Mouse (Mus musculus): ENCODE results near the gene Grik4.

Gene Grik4

DNA sequence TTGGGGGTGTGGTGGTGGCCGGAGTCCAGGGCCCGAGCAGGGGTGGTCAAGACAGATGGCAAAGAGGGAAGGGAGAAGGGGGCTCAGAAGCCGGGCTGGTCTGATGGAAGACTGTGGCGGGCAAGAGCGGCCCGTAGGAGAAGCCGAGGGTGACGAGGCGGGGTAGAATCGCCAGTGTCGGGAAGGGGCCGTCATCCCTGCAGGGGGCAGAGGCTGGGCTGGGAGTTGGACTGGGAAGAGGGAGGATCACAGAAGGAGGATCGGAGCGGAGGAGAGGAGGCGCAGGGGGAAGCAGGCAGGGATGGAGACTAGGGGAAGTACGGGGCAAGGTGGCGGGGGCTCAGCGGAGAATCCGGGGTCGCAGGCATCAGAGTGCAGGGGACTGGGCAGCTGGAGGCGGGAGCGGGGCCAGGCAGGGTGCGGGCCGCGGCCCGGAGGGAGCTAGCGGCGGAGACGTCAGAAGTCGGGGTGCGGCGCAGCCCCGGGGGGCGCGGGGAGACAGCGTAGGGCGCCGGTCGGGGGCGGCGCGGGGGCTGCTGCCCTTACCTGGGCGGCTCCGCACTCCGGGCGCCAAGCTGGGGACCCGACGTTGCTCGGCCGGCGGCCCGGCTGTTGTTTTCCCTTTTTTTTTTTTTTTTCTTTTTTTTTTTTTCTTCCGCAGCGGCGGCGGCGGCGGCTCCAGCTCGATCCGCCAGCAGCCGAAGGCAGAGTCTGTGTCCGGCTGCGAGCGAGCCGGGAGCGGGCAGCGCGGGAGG, at the start of gene Grik4:
Gene Grik4, minus strand, starts transcription at position 713 of the 755 bp plus-strand sequence.
- TF ChIP-seq GATA4 (IDR thresholded peaks at IDR 0.05; ENCODE audit: insufficient replicate concordance, low read length): no peak

DNA sequence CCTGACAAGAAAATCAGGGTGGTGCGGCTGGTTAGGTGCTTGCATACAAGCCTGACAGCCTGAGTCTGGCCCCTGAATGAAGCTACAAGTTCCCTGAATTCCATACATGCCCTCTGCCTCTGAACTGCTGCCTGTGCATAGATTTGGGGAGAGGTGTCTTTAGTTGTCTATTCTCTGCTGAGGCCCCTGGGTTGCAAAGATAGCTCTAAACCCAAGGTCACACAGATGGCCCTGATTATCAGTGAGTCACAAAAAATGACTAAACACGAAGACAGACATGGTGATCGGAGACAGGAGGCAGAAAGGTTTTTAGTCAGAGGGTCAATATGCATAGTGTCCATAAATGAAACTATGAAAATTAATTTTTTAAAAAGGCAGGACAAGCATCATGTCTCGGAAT, 49.4 kb upstream of the Grik4 start:
- TF ChIP-seq GATA4 (IDR thresholded peaks at IDR 0.05; ENCODE audit: insufficient replicate concordance, low read length): no peak

DNA sequence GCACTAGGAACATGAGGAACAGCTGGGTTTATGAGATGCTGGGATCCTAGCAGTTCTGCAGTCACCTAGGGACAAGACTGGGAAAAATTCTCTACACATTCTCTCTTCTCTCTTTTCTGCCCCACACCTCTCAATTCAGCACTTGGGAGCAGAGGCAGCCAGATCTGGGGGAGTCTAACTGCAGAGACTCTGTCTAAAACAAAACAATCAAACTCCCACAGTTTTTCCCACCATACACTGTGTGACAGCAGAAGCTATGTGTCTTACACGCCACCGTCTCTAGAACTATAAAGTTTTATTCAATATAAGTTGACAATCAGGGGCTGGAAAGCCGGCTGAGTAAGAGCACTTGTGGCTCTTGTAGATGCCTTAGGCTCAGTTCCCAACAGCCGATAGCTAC, 43.7 kb upstream of the Grik4 start:
- TF ChIP-seq GATA4 (IDR thresholded peaks at IDR 0.05; ENCODE audit: insufficient replicate concordance, low read length): no peak

DNA sequence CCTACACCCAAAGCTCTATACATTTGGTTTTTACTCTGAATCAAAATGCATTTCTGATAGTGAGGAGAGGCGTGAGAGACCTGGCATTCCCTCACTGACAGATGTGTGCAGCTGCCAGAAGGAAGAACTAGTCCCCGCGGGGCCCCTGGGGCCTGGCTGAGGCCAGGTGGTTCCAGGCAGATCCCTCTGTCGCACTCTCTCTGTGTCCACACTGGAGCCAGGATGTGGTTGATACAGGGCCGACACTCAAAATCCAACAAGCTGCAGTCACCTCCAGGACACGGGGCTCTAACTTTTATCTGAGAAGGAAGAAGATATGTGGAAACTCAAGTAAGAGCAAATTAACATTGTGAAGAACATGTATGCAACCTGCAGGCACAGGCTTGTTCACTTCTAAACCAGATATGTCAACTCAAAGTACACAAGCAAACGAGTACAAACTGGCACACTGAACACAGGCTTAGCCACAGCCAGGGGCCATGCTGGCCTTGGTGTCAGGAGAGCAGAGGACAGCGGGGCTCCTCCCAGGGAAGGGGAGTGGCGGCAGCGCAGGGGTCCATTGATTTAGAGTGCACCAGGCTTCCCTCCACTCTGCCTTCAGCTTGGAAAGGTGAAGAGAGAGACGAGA, 24.7 kb upstream of the Grik4 start:
- TF ChIP-seq GATA4 (IDR thresholded peaks at IDR 0.05; ENCODE audit: insufficient replicate concordance, low read length): no peak

DNA sequence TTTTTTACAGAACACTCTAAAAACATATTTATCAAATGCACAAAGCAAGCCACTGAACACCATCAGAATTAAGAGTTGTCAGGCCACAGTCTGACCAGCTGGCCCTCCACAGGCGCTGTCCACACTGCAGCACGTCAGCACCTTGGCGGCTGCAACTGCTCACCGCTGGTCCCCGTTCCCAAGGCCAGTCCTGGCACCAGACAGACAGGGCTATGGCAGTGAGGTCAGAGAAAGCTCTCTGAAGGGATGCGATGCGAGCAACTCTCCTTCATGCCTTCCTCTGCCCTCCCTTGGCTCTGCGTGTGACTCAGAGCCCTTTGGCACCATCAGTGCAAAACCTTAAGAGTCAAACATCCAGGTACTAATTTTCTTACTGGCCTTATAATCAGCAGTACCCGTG, 23.4 kb upstream of the Grik4 start:
- no peak for TF ChIP-seq GATA4 (IDR thresholded peaks at IDR 0.05; ENCODE audit: insufficient replicate concordance, low read length)

DNA sequence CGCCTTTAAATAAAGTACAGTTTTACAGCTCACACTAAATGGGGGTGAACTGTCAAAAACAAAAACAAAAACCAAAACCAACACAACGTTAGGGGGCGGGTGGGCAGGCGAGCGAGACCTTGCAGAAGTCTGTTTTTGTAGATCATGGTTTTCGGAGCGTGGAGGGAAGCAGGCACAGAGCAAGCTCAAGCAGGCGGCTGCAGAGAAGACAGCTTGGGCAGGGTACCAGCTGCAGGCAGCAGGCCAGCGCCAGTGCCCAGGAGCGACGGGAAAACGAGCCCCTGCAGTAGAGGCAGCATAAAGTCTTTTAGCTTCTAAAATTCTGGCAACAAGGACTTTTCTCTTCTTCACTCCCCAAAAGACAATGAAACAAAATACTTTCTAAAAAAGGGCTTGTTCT, 20.1 kb upstream of the Grik4 start:
- no peak for TF ChIP-seq GATA4 (IDR thresholded peaks at IDR 0.05; ENCODE audit: insufficient replicate concordance, low read length)

DNA sequence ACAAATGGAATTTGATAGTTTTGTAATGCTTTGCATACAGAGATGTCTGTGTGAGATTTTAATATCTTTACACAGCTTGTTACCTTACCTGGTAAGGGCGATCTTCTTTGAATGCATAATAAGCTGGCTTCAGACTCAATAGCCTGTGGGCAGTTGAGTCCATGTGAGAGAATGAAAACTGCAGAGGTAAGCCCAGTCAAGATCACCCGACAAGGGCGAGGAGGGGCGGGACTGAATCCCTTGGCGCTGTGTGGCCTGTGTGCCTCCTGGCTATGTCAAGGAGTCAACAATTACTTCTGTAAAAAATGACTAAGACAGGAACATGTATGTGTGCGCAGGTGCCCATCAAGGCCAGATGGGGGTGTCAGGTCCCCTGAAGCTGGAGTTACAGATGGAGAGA, 18.2 kb upstream of the Grik4 start:
- TF ChIP-seq GATA4 (IDR thresholded peaks at IDR 0.05; ENCODE audit: insufficient replicate concordance, low read length): no peak

DNA sequence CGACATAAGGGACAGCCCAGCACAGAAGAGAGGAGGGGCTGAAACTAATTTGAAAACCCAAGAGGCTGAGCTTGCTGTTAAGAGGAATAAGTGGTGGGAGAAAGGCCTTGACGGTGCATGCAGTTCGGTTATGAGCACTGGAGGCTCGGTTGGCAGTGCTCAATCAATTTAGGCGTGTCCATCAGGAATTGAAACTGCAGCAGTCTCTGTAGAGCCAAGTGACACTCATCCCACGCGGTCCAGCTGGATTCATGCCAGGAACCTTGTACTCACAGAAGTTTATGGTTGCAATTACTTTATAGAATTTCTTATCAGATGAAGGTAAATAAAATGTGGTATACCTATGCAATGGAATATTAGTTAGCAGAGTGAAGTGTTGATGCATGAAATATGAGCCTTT, 14.1 kb upstream of the Grik4 start:
- TF ChIP-seq GATA4 (IDR thresholded peaks at IDR 0.05; ENCODE audit: insufficient replicate concordance, low read length): no peak

DNA sequence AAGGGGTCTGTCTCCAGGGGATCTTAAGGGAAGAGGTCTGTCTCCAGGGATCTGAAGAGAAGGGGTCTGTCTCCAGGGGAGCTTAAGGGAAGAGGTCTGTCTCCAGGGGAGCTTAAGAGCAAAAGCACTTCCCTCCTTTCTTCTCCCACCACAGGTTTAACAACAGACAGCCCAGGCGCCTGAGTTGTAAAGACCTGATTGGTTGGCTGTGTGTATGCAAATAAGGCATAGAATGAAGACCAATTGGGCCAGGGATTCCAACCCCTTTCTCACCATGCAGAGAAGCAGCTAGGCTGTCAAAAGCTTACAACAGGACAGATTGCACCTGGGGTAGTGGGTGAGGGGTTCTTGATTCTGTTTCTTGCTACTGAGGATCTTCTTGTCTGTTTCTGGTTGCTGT, 4.1 kb upstream of the Grik4 start:
- TF ChIP-seq GATA4 (IDR thresholded peaks at IDR 0.05; ENCODE audit: insufficient replicate concordance, low read length): no peak

DNA sequence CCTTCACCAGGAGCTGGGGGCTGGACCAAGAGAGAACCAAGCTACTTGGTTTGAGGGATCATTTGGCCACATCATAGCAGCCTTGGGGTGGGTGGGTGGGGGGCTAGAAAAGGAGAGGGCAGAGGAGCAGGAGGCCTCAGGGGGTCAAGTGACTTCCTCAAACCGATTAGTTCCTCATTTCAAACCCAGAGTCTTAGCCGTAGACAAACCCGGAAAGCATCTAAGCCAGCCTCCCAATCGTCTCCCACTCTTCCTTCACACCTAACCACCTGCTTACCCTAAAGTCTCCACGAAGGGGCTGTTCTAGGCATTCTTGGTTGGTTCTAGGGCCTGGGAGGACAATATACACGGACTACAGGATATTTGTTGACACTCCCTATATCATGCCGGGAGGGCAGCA, 881 bp upstream of the Grik4 start:
- no peak for TF ChIP-seq GATA4 (IDR thresholded peaks at IDR 0.05; ENCODE audit: insufficient replicate concordance, low read length)

DNA sequence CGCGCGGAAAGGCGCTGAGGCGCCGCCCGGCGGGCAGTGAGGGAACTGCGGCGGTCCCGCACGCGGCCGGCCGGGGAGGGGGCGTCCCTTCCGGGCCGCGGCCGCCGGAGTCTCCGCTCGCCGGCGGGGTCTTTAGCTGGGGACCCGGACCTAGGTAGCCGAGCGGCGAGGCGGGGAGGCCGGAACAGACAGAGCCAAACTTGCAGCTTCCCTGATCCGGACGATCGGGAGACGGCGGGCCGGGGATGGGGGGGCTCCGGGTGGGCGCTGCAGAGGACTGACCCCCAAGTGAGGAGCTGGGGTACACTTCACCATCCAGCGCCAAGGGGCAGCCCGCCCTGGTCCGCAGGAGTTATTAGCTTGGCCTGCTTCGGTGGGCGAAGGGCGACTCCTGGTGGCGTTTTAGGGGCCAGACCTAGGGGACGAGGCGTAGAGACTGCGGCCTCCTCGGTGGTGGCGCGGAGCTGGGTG, 278 bp upstream of the Grik4 start:
- TF ChIP-seq GATA4 (IDR thresholded peaks at IDR 0.05; ENCODE audit: insufficient replicate concordance, low read length): no peak

DNA sequence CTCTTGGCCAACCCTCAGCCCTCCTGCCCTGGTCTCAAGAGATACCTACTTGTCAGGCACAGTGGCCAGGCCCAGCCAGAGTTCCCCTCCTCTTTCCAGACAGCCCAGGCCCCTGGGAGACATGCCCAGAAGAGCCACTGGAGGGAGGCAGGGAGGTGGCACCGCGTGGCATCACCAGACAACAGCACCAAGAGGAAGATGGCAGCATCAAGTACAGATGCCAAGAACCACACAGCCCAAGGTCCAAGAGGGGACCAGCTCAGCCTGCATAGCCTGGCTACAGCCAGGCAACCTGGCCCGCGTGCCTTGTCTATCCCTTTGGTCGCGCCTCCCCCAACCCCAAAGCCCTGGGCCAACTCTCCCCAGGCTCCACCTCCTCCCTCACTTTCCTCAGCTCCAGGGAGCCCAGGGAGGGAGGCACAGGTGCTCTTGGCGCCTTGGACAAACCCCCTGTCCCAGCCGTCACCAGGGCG, 1.2 kb downstream of the Grik4 start:
- no peak for TF ChIP-seq GATA4 (IDR thresholded peaks at IDR 0.05; ENCODE audit: insufficient replicate concordance, low read length)

DNA sequence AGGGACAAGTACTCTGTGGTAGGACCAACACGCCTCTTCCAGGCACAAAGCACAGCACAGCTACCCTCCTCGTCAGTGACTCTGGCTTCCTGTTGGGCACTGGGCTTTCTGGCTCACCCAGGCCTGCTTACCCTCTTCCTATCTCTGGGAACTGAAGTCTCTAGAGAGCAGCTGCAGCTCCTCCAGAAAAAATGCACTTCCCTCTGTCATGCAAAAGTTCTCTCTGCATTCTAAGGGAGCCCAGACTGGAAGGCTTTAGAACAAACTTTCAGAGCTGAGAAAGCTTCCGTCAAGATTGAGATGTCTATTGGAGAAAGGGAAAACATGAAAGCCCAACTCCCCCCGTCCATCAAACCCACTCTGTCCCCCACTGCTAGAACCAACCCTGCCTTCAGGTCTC, 2.1 kb downstream of the Grik4 start:
- TF ChIP-seq GATA4 (IDR thresholded peaks at IDR 0.05; ENCODE audit: insufficient replicate concordance, low read length): no peak

DNA sequence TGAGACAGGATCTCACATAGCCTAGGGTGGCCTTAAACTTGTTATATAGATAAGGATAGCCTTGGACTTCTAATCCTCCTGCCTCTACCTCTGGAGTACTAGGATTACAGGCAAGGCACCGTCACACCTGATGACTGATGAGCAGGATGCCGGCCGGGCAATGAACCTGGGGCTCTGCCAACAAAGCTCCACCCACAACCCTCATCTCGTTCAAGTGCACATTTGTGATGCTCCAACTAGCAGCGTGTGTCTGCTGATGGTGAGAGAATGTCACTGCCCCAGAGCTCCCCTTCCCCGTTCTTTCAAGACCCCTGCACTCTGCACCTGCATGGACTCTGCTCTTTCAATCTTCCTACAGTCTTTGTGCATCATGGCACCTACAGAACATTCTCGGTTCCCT, 12.1 kb downstream of the Grik4 start:
- no peak for TF ChIP-seq GATA4 (IDR thresholded peaks at IDR 0.05; ENCODE audit: insufficient replicate concordance, low read length)

DNA sequence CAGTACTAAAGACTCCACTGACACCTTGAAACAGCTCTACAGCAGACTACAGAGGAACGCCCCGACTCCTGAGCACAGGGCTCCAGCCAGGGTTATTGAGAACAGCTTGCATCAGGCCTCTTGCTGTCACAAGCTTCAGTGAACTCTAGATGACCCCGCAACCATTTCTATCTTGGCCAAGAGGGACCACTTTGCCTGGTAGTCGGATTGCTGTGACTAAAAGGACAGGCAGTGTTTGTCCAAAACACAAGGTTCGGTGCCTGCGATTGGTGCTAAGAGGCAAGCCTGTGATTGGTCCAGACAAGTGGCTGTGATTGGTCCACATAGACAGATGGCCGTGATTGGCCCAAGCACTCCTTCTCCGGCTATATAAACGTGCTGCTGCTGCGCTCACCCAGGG, 16.8 kb downstream of the Grik4 start:
- TF ChIP-seq GATA4 (IDR thresholded peaks at IDR 0.05; ENCODE audit: insufficient replicate concordance, low read length): no peak

DNA sequence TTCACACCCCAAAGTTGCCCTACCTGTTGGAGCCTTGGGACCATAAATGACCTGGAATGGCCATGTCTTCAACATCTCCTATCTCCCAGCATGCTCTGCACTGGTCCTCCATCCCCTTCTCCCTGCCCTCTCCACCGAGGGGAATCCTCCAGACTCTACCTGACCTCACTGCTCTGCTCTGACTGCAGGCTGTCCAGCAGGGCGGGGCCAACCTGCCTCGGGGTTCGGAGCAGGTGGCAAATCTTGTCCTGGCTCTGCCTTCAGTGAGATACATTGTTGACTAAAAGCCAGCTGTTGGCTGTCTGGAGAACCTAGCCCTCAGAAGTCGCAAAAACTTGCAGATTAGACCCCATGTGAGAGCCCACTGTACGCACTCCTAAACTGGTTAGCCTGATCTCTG, 17.7 kb downstream of the Grik4 start:
- TF ChIP-seq GATA4 (IDR thresholded peaks at IDR 0.05; ENCODE audit: insufficient replicate concordance, low read length): no peak

DNA sequence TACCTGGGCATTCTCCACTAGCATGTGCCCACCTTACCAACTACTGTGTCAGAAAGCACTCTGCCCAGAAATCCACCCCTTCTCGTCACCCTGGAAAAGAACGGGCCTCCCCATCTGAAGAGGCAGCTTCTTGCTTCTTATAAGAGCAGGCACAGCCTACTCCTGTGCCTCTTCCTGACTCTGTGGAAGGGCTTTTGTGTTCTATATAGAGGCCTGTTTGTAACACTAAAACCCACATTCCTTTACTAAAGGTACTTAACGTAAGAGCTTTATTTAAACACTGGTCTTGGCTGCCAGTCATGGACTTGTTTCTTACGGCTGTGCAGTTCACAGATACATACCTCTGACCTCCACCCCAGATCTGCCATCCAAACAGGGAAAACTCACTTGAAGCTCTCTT, 22.5 kb downstream of the Grik4 start:
- TF ChIP-seq GATA4 (IDR thresholded peaks at IDR 0.05; ENCODE audit: insufficient replicate concordance, low read length): no peak

Measured in liver, adult (tissue).